Mouse (Mus musculus): ENCODE measurements around the gene Bcl9. TPM values are rescaled to one million over a fixed set of nuclear protein-coding genes. Genes with fewer than 3 reads are reported as not detected.

Bcl9 gene
- polyA plus RNA-seq, 1 experiment from 2014 or later = 36.0 TPM

- DNase-seq (ENCODE audit: low spot score) (peak; percentile 96), ATAC-seq (ENCODE audit: low read depth) (peak; percentile 95)
- Histone ChIP-seq H3K9ac (ENCODE audit: low read depth, low read length) (peak within 1 kb of the TSS; percentile 82), H3K27ac (replicated peaks; ENCODE audit: low read depth, low read length) (peak within 1 kb of the TSS; percentile 71), H3K4me1 (ENCODE audit: control insufficient read depth, insufficient read depth, low read length) (peaks cover 8% of the 10 kb centered on the region; the same call in 1 of the 2 replicates), H3K4me2 (ENCODE audit: low read depth, low read length) (peak within 1 kb of the TSS; percentile 80), H3K4me3 (ENCODE audit: low read depth, low read length) (peak within 1 kb of the TSS; percentile 87), H3K36me3 (ENCODE audit: control insufficient read depth, insufficient read depth, low read length) (no peaks in the 10 kb centered on the region), H3K9me3 (ENCODE audit: control insufficient read depth, low read length) (no peaks in the 10 kb centered on the region), H3K27me3 (replicated peaks; ENCODE audit: control insufficient read depth, insufficient read depth, low read length) (no peaks in the 10 kb centered on the region)
- WGBS = under 1% methylated on average over 45 of the region's 54 CpGs
These were observed 138.9 kb downstream of the Bcl9 start, which contains the start of gene Acp6 for GRCm38 (mm10) chr3:97158611-97159508. TSS of gene Acp6 (plus strand) at chr3:97158777.

- Histone ChIP-seq H3K4me3 (ENCODE audit: low read depth, low read length) (peak overlapping the region; percentile 87), H3K36me3 (ENCODE audit: control insufficient read depth, insufficient read depth, low read length) (no peaks in the 10 kb centered on the region), H3K27me3 (replicated peaks; ENCODE audit: control insufficient read depth, insufficient read depth, low read length) (no peaks in the 10 kb centered on the region), H3K4me2 (ENCODE audit: low read depth, low read length) (peak overlapping the region; percentile 80), H3K27ac (replicated peaks; ENCODE audit: low read depth, low read length) (peak overlapping the region; percentile 71), H3K9ac (ENCODE audit: low read depth, low read length) (peak overlapping the region; percentile 82), H3K9me3 (ENCODE audit: control insufficient read depth, low read length) (no peaks in the 10 kb centered on the region), H3K4me1 (ENCODE audit: control insufficient read depth, insufficient read depth, low read length) (peaks cover 8% of the 10 kb centered on the region; the same call in 1 of the 2 replicates)
- ATAC-seq (ENCODE audit: low read depth) (peak; percentile 53), DNase-seq (ENCODE audit: low spot score) (peak; percentile 73)
- WGBS = 1% methylated on average over 17 of the region's 17 CpGs
These were observed 139.6 kb downstream of the Bcl9 start for GRCm38 (mm10) chr3:97157958-97158599.

GRCm38 (mm10) chr3:97157308-97157707 is 140.4 kb downstream of the Bcl9 start:
- H3K27ac ChIP-seq (replicated peaks; ENCODE audit: low read depth, low read length) = no peak overlapping the region
- no peaks in the 10 kb centered on the region for H3K27me3 ChIP-seq (replicated peaks; ENCODE audit: control insufficient read depth, insufficient read depth, low read length)
- DNase-seq (ENCODE audit: low spot score) = no peak
- no peaks in the 10 kb centered on the region for H3K9me3 ChIP-seq (ENCODE audit: control insufficient read depth, low read length)
- ATAC-seq (ENCODE audit: low read depth) = no peak
- H3K4me1 ChIP-seq (ENCODE audit: control insufficient read depth, insufficient read depth, low read length) = peaks cover 8% of the 10 kb centered on the region; the same call in 1 of the 2 replicates
- H3K4me3 ChIP-seq (ENCODE audit: low read depth, low read length) = no peak overlapping the region
- H3K4me2 ChIP-seq (ENCODE audit: low read depth, low read length) = peak overlapping the region; percentile 80; the same call in 1 of the 2 replicates
- WGBS = 89% methylated on average over 1 of the region's 1 CpGs
- H3K36me3 ChIP-seq (ENCODE audit: control insufficient read depth, insufficient read depth, low read length) = no peaks in the 10 kb centered on the region
- no peak overlapping the region for H3K9ac ChIP-seq (ENCODE audit: low read depth, low read length)

DNA sequence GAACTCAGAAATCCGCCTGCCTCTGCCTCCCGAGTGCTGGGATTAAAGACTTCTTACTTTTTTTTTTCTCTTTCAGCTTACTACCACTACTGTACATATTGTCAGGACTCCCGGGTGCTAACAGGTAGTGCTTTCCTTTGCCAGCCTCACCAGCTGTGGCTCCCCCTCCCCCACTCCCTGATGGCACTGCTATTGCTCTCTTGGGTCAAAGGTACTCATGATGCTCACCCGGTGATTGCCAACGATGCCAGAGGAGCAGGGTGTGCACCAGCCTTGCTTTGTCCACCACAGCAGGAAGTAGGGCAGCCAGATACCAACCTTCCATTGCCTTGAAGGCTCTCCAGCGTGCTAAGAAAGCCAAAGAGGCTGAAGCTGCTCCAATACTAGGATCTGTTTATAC is 141.3 kb downstream of the Bcl9 start:
- Histone ChIP-seq H3K4me2 (ENCODE audit: low read depth, low read length) (no peak overlapping the region), H3K4me1 (ENCODE audit: control insufficient read depth, insufficient read depth, low read length) (peaks cover 8% of the 10 kb centered on the region; the same call in 1 of the 2 replicates), H3K4me3 (ENCODE audit: low read depth, low read length) (no peak overlapping the region), H3K36me3 (ENCODE audit: control insufficient read depth, insufficient read depth, low read length) (no peaks in the 10 kb centered on the region), H3K9ac (ENCODE audit: low read depth, low read length) (no peak overlapping the region), H3K27me3 (replicated peaks; ENCODE audit: control insufficient read depth, insufficient read depth, low read length) (no peaks in the 10 kb centered on the region), H3K9me3 (ENCODE audit: control insufficient read depth, low read length) (no peaks in the 10 kb centered on the region), H3K27ac (replicated peaks; ENCODE audit: low read depth, low read length) (no peak overlapping the region)
- ATAC-seq (ENCODE audit: low read depth) (no peak), DNase-seq (ENCODE audit: low spot score) (no peak)
- 94% methylated on average over 6 of the region's 6 CpGs for WGBS

Other genes with a start within 250 kb of the Bcl9 start
- 31.5 and 35.3 TPM in 2 replicates for gene Acp6, start 139.1 kb downstream of the Bcl9 start, polyA plus RNA-seq (2014; fragmentation: Nextera tagmentation; extraction: Ambion mirVana)
- gene Olfr1402, start 124.1 kb upstream of the Bcl9 start, polyA plus RNA-seq (2014; fragmentation: Nextera tagmentation; extraction: Ambion mirVana) = 0.04 TPM in 1 of 2 replicates, not detected in the other

Data from embryonic facial prominence, embryonic 14.5 days (tissue).